Mouse (Mus musculus): ENCODE results near the gene Kctd10.
A peak's percentile ranks its signal among the peaks of the same experiment; 100 is the strongest.

The Kctd10 gene

GRCm38 (mm10) chr5:114379763-114380162 is 545 bp downstream of the Kctd10 start:
- no peak for DNase-seq (ENCODE audit: low read depth, low spot score)

GRCm38 (mm10) chr5:114378936-114379335 is 1.4 kb downstream of the Kctd10 start:
- DNase-seq (ENCODE audit: low read depth, low spot score) = peak; percentile 44

DNA sequence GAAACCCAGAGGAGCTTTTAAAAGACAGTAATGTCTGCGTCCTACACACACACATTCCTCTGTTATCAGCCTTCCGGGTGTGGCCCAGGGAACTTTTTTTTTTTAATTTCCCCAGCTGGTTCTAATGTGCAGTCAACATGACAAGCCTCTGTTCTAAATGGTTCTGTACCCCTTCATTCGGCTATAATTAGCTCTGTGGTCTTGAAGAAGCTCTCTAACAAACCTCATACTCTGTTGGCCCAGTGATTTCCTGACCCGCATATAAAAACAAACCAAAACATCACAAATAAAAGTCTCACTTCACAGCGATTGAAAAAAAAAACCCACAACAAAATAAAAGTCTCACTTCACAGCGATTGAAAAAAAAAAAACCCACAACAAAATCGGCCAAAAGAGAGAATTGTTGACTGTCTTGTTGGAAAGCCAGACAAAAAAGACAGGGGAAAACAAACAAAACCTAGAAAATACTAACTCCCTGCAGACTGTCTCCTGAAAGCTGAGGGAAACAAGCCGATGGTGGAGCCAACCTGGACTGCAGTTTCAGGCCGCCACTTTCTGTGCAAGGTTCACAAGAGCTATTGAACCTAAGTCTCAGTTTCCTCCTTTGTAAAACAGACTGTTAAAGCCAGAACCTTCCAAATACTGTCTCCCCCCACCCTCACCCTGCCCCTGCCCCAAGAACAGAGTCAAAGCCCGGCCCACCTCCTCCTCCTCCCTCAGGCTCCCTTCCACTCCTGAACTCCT is 2.0 kb downstream of the Kctd10 start:
- no peak for DNase-seq (ENCODE audit: low read depth, low spot score)

- DNase-seq (ENCODE audit: low read depth, low spot score) = no peak
Measured at GRCm38 (mm10) chr5:114374409-114375213, 5.7 kb downstream of the Kctd10 start.

DNA sequence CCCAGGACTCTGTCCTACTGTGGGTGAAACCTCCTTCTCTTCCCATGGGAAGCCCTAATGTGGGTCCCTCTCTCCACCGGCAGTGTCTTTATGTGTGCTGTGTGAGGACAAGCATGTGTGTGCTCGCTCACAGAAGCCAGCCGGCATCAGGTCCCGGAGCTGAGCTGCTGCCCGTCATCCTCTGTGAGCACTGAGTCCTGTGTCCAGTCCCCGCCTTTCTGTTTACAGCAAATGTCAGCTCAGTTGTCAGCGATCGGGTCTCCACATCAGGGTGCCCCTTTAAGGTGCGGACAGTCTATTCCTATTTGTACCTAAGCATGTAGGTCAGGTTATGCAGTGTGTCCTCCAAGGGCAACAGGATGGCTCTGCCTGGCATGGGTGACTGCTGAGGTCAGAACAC is 6.7 kb downstream of the Kctd10 start:
- DNase-seq (ENCODE audit: low read depth, low spot score) = no peak

DNA sequence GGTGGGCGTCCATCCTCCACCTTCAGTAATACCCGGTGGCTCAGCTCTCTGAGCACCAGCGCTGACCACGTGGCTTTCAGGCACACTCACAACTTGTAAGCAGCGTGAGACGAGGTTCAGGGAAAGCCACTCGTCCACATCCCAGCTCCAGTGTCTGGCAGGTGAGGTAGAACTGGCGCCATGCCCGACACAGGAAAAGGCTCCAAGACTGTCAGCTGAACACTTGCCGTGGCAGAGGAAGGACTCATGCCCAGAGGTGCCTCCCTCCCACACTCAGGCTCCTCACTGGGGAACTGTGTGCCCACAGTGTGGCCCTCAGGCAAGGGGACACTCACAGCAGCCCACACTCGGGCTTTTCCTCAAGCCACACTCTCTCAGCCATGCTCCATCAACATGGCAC is 7.1 kb downstream of the Kctd10 start:
- DNase-seq (ENCODE audit: low read depth, low spot score) = no peak

- DNase-seq (ENCODE audit: low read depth, low spot score) = peak; percentile 92
Measured at GRCm38 (mm10) chr5:114372565-114372964, 7.7 kb downstream of the Kctd10 start.

DNA sequence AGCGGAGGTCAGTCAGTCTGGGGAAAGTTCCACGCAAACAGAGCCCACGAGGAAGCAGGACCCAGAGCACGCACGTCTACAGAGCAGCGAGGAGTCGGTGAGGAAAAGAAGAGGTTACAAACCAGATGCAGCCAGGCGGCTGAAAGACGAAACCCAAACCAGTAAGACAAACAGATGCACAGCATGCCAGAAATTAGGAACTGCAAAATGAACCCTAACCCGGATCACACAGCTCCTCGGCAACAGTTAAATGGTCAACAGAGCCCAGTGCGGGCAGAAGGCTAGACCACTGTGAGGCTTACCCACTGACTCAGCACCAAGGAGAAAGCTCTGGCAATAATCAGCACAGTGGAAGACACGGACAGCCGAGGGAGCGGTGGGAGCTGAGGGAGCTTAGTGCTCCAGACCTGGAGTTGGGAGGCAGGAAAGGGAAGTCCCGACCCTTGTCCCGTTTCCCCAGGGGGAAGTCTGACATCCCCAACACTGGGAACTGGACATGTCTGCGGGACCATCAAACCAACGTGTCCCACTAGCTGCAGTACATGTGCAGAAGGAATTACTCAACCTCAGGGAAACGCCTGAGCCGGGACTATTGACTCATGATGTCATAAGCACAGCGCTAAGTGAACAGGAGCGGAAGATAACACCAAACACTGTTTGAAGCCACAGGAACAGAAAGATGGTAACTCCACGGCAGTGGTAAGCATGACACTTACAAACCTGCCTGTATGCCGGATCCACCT is 8.4 kb downstream of the Kctd10 start:
- DNase-seq (ENCODE audit: low read depth, low spot score) = no peak

DNA sequence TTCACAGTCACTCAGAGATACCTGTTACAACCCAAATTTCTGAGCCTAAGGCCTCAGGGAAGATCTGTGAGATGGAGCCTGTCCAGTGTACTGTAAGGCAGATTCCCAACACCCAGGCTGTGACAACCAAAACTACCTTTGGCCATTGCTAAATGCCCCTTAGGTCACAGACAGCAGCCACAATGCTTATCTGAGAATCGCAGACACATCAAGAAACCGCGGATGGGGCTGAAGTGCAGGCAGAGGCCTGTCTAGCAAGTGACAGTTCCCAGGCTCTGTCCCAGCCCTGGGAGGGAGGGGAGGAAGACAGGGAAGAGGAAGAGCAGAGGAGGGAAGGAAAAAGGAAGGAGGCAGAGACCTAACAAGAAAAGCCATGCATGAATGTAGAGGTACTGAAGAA is 9.0 kb downstream of the Kctd10 start:
- no peak for DNase-seq (ENCODE audit: low read depth, low spot score)

GRCm38 (mm10) chr5:114370371-114370776 is 9.9 kb downstream of the Kctd10 start:
- DNase-seq (ENCODE audit: low read depth, low spot score) = no peak

DNA sequence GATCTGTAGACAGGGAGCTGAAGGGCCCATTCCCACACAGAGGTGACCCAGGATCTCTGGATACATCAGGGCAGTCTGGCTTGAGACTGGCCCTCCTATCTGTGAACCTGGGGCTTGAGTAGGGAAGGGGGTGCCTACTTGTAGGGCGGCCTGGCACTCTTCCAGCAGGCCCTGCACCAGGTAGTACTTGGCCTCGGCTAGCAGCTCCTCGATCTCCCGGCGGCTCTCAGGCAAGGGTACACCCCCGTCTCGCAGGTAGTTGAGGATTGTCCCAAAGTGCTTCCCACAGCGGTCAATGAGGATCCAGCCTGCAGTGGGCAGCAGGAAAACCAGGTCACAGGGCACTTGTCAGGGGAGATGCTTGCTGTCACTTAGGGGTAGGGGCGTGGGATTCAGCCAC is 10.4 kb downstream of the Kctd10 start:
- no peak for DNase-seq (ENCODE audit: low read depth, low spot score)

GRCm38 (mm10) chr5:114368803-114369496 is 11.4 kb downstream of the Kctd10 start:
- DNase-seq (ENCODE audit: low read depth, low spot score) = no peak

GRCm38 (mm10) chr5:114368121-114368520 is 12.2 kb downstream of the Kctd10 start:
- no peak for DNase-seq (ENCODE audit: low read depth, low spot score)

- no peak for DNase-seq (ENCODE audit: low read depth, low spot score)
Measured at GRCm38 (mm10) chr5:114365043-114365752, 15.1 kb downstream of the Kctd10 start.

DNA sequence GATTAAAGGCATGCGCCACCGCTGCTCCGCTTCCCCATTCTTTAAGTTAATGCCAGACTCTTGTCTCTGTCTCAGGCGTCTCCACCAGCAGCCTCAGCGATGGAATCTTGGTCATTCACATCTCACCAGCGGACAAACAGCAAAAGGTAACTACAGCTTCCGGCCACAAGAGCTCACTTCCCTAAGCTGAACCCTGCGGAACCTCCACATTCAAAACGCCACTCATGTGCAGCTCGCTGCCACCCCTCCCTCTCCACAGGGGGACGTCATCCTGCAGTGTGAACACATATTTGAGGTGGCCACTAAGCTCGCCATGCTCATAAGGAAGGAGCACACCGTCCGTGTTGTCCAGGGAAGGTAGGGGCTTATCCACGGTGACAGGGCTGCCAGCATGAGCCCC is 19.3 kb downstream of the Kctd10 start:
- no peak for DNase-seq (ENCODE audit: low read depth, low spot score)

DNA sequence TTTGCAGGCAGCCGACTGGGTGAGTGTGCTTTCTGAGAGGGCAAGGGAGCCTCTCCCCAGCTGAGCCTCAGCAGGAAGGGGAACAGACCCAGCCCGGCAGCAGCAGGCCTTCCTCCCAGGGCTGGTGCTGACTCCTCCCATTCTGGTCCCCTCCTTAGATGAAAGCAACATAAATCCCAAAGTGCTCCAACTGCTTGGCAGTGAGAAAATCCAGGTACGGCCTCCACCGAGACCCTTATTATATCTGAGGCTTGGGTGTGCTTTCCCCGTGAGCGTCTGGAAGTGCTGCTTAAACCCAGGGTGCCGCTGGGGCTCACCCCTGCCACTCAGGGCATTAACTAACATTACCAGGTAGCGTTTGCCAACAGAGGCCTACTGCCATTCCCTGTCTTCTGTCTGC is 20.7 kb downstream of the Kctd10 start:
- no peak for DNase-seq (ENCODE audit: low read depth, low spot score)

- peak; percentile 73 for DNase-seq (ENCODE audit: low read depth, low spot score)
Measured at GRCm38 (mm10) chr5:114358833-114359232, 21.5 kb downstream of the Kctd10 start.

DNA sequence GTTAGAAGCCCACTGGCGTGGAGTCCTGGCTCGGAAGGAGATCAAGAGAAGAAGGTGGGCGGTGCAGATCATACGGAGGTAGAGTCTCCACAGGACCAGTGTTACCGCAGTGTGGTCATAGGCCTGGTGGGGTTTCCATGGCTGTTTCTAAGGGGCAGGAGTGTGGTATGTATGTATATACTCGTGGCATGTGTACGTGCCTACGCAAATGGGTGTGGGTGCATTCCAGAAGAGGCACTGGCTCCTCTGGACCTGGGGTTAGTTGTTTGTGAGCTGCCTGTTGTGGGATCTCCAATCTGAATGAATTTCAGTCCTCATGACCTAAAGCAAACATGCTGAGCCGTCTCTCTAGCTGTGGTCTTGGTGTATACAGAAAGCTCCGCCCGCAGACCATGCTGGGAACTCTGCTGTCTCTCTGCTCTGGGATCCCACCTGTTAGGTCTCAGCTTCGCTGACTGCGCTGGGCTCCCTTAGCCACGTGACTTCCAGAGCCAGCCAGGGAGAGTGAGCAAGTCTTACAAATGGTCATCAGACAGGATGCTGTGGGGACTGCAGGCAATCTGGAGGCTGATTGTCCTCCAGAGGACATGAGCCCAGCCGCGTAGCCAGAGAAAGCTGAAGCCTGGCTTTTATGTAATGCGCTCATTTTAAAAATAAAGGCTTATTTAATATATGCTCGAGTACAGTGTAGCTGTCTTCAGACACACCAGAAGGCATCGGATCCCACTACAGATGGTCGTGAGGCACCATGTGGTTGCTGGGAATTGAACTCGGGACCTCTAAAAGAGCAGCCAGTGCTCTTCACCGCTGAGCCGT is 23.2 kb downstream of the Kctd10 start:
- peak; percentile 76 for DNase-seq (ENCODE audit: low read depth, low spot score)

- DNase-seq (ENCODE audit: low read depth, low spot score) = peak; percentile 95
Measured at GRCm38 (mm10) chr5:114356250-114356935, 23.9 kb downstream of the Kctd10 start.

DNA sequence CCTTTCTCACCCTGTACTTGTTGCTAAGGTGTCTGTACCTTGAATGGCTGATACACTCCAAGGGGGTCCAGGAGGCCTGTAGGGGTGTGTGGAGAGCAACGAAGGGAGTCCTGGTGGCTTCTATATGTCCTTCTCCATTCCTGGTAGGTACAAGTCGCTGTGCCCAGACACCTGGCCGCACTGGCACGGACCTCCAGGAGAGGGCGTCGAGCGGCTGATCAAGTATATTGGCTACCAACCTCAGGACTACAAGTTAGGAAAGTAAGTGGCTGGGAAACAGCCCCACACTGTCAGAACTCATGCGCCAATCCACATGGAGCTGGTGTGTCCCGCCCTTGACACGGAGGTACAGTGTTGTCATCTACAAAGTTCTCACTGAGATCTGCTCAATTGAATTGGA is 28.8 kb downstream of the Kctd10 start:
- peak; percentile 59 for DNase-seq (ENCODE audit: low read depth, low spot score)

Measured in R1 (cell line).